Mouse (Mus musculus): ENCODE results near the gene Sdhaf4. TPM values are rescaled to one million over a fixed set of nuclear protein-coding genes. Genes with fewer than 3 reads are reported as not detected.

Sdhaf4 gene
- polyA plus RNA-seq, 1 experiment from 2014 or later = 93.6 TPM

- no peak for ATAC-seq (ENCODE audit: low FRiP score)
- Histone ChIP-seq H3K9me3 (replicated peaks) (no peaks in the 10 kb centered on the region), H3K27me3 (no peaks in the 10 kb centered on the region), H3K4me2 (replicated peaks) (no peak overlapping the region), H3K4me3 (no peak overlapping the region), H3K27ac (no peak overlapping the region), H3K4me1 (0 out of 2 replicates have a peak, but pooled peaks cover 6% of the 10 kb centered on the region), H3K9ac (no peak overlapping the region), H3K36me3 (no peaks in the 10 kb centered on the region)
- 78% methylated on average over 15 of the region's 15 CpGs for WGBS
These were observed 56.4 kb downstream of the Sdhaf4 start for GRCm38 (mm10) chr1:23948778-23949699.

- Histone ChIP-seq H3K36me3 (no peaks in the 10 kb centered on the region), H3K4me3 (no peak overlapping the region), H3K27ac (no peak overlapping the region), H3K4me2 (replicated peaks) (no peak overlapping the region), H3K9ac (no peak overlapping the region), H3K4me1 (0 out of 2 replicates have a peak, but pooled peaks cover 6% of the 10 kb centered on the region), H3K27me3 (no peaks in the 10 kb centered on the region), H3K9me3 (replicated peaks) (no peaks in the 10 kb centered on the region)
- 64% methylated on average over 7 of the region's 7 CpGs for WGBS
- ATAC-seq (ENCODE audit: low FRiP score) = no peak
These were observed 57.2 kb downstream of the Sdhaf4 start for GRCm38 (mm10) chr1:23948290-23948689.

Other genes with a start within 250 kb of the Sdhaf4 start
- gene B3gat2, start 243.9 kb downstream of the Sdhaf4 start, polyA plus RNA-seq (2016; fragmentation: Nextera tagmentation; extraction: Ambion mirVana) = 3.8 and 4.0 TPM in 2 replicates
- 75.9 and 78.3 TPM in 2 replicates for gene Smap1, start 83.3 kb downstream of the Sdhaf4 start, polyA plus RNA-seq (2016; fragmentation: Nextera tagmentation; extraction: Ambion mirVana)
- gene Fam135a, start 94.7 kb upstream of the Sdhaf4 start, polyA plus RNA-seq (2016; fragmentation: Nextera tagmentation; extraction: Ambion mirVana) = 46.1 and 47.6 TPM in 2 replicates
- gene Col9a1, start 172.0 kb upstream of the Sdhaf4 start, polyA plus RNA-seq (2016; fragmentation: Nextera tagmentation; extraction: Ambion mirVana) = 101 and 107 TPM in 2 replicates

All from hindbrain, embryonic 12.5 days (tissue).